Mouse (Mus musculus): ENCODE results near the gene Tdrkh. TPM values are rescaled to one million over a fixed set of nuclear protein-coding genes. Genes with fewer than 3 reads are reported as not detected.
A peak's percentile ranks its signal among the peaks of the same experiment; 100 is the strongest.

Gene Tdrkh
- polyA plus RNA-seq, 1 experiment from 2014 or later: 10.6 TPM

- H3K27me3 ChIP-seq (ENCODE audit: control insufficient read depth, insufficient read depth, low read length): no peaks in the 10 kb centered on the region
- peak overlapping the region; percentile 38; the same call in 1 of the 2 replicates for H3K4me2 ChIP-seq (replicated peaks; ENCODE audit: low read depth, low read length)
- no peaks in the 10 kb centered on the region for H3K9me3 ChIP-seq (ENCODE audit: control insufficient read depth, low read depth, low read length)
- H3K36me3 ChIP-seq (ENCODE audit: control insufficient read depth, insufficient read depth, low read length): no peaks in the 10 kb centered on the region
- H3K4me3 ChIP-seq (ENCODE audit: low read depth, low read length): no peak overlapping the region
- WGBS: 48% methylated on average over 10 of the region's 10 CpGs
- no peak overlapping the region for H3K9ac ChIP-seq (replicated peaks; ENCODE audit: low read depth, low read length)
- ATAC-seq (ENCODE audit: insufficient number of reproducible peaks, insufficient read depth, low FRiP score, low read depth): no peak
- 0 out of 2 replicates have a peak, but pooled peaks cover 3% of the 10 kb centered on the region for H3K4me1 ChIP-seq (ENCODE audit: control insufficient read depth, insufficient read depth, low read length)
- H3K27ac ChIP-seq (ENCODE audit: low read length): peak overlapping the region; percentile 33; the same call in 1 of the 2 replicates
These were observed 60.0 kb downstream of the Tdrkh start for GRCm38 (mm10) chr3:94473115-94473505.

DNA sequence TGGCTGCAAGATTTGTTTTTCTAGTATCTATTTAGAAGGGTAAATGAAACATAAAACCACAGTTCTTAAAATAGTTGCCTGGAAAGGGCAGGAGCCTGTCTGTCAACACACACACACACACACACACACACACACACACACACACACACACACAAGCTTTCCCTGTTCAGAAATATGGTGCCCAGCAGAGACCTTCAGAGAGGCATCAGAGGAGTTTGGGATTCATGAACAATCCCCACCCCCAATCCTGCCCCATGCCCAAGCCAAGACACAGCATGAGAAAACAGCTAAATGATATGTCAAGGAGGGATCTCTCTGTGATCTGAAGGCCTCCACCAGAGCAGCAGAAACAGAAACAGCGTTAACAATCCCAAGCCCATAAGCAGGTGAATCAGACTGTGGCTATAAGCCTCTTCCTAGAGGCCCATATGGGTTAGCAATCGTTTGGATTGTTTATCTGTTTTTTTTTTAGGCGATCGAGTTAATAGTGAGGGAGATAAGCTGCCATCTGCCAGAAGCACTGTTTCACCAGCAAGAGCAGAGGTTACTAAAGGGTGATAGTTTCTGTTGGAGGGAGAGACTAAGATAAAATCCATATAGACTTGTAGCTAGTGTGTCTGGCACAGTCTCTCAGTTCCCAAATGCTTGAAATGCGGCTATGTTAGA lies 60.6 kb downstream of the Tdrkh start:
- no peak overlapping the region for H3K4me2 ChIP-seq (replicated peaks; ENCODE audit: low read depth, low read length)
- no peak overlapping the region for H3K27ac ChIP-seq (ENCODE audit: low read length)
- H3K36me3 ChIP-seq (ENCODE audit: control insufficient read depth, insufficient read depth, low read length): no peaks in the 10 kb centered on the region
- no peak for ATAC-seq (ENCODE audit: insufficient number of reproducible peaks, insufficient read depth, low FRiP score, low read depth)
- H3K9ac ChIP-seq (replicated peaks; ENCODE audit: low read depth, low read length): no peak overlapping the region
- 0 out of 2 replicates have a peak, but pooled peaks cover 3% of the 10 kb centered on the region for H3K4me1 ChIP-seq (ENCODE audit: control insufficient read depth, insufficient read depth, low read length)
- 50% methylated on average over 5 of the region's 5 CpGs for WGBS
- no peak overlapping the region for H3K4me3 ChIP-seq (ENCODE audit: low read depth, low read length)
- no peaks in the 10 kb centered on the region for H3K9me3 ChIP-seq (ENCODE audit: control insufficient read depth, low read depth, low read length)
- H3K27me3 ChIP-seq (ENCODE audit: control insufficient read depth, insufficient read depth, low read length): no peaks in the 10 kb centered on the region

DNA sequence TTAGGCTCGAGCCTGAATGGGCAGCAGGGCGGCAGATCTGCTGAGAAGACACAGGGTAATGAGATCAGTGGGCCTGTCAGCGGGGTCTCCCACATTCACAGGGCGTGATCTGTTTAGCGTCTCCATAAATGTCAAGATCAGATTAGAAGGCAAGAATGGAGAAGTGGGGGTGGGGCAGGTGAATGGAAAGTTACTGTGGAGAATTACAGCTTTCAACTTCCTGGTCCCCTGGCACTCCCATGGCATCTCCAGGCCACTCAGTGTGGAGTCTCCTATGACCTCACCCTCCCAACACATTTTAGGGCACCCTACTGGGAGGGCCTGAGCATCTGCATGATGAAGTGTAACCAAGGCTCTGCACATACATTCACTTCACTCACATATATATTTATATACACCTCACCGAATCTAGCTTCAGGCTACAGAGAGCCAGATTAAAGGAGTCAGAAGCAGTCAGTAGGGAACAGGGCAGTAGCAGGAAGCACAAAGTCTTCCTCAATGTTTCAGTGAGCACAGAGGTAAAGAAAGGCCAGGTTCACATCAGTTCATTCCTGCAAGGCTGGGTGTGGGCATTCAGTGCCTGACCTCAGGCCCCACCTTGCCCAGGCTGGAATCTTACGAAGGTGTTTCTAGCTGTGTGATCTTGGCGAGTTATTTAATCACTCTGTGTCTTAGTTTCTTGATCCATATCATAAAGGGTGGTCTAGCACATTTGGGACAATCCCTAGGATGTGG lies 63.4 kb downstream of the Tdrkh start:
- peak; percentile 38; the same call in 1 of the 2 replicates for ATAC-seq (ENCODE audit: insufficient number of reproducible peaks, insufficient read depth, low FRiP score, low read depth)
- 0 out of 2 replicates have a peak, but pooled peaks cover 8% of the 10 kb centered on the region for H3K4me1 ChIP-seq (ENCODE audit: control insufficient read depth, insufficient read depth, low read length)
- peak overlapping the region; percentile 27; the same call in 1 of the 2 replicates for H3K27ac ChIP-seq (ENCODE audit: low read length)
- no peak overlapping the region for H3K9ac ChIP-seq (replicated peaks; ENCODE audit: low read depth, low read length)
- no peaks in the 10 kb centered on the region for H3K27me3 ChIP-seq (ENCODE audit: control insufficient read depth, insufficient read depth, low read length)
- no peak overlapping the region for H3K4me3 ChIP-seq (ENCODE audit: low read depth, low read length)
- H3K9me3 ChIP-seq (ENCODE audit: control insufficient read depth, low read depth, low read length): no peaks in the 10 kb centered on the region
- 40% methylated on average over 8 of the region's 8 CpGs for WGBS
- H3K36me3 ChIP-seq (ENCODE audit: control insufficient read depth, insufficient read depth, low read length): no peaks in the 10 kb centered on the region
- no peak overlapping the region for H3K4me2 ChIP-seq (replicated peaks; ENCODE audit: low read depth, low read length)

GRCm38 (mm10) chr3:94477444-94477843 lies 64.4 kb downstream of the Tdrkh start:
- no peak for ATAC-seq (ENCODE audit: insufficient number of reproducible peaks, insufficient read depth, low FRiP score, low read depth)
- Histone ChIP-seq H3K36me3 (ENCODE audit: control insufficient read depth, insufficient read depth, low read length) (no peaks in the 10 kb centered on the region), H3K9ac (replicated peaks; ENCODE audit: low read depth, low read length) (no peak overlapping the region), H3K27me3 (ENCODE audit: control insufficient read depth, insufficient read depth, low read length) (no peaks in the 10 kb centered on the region), H3K9me3 (ENCODE audit: control insufficient read depth, low read depth, low read length) (no peaks in the 10 kb centered on the region), H3K4me2 (replicated peaks; ENCODE audit: low read depth, low read length) (no peak overlapping the region), H3K27ac (ENCODE audit: low read length) (no peak overlapping the region), H3K4me1 (ENCODE audit: control insufficient read depth, insufficient read depth, low read length) (0 out of 2 replicates have a peak, but pooled peaks cover 8% of the 10 kb centered on the region), H3K4me3 (ENCODE audit: low read depth, low read length) (no peak overlapping the region)
- WGBS: 69% methylated on average over 4 of the region's 4 CpGs

DNA sequence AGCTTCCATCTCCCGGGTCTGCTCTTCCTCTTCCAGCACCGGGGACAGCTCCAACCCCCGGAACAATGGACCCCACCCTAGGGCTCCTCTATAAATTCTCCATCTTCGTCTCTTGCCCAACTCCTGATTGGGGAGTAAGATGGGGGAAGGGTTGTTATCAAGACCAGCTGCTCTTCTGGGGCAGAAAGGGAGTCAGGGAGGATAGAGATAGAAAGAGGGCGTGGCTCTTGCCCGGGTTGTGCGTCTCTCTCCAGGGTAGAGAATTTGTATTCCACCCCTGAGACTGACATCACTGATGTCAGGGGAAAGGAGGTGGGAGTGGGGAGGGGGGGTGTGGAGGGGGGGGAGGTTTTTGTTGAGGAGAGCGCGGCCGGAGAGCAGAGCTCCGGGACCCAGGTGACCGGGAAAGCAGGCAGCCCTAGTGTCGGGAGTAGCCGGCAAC lies 64.9 kb downstream of the Tdrkh start, which contains the start of gene Celf3:
Gene Celf3, plus strand, starts transcription at position 315 of the 442 bp plus-strand sequence.
- Histone ChIP-seq H3K4me2 (replicated peaks; ENCODE audit: low read depth, low read length) (no peak within 1 kb of the TSS), H3K9ac (replicated peaks; ENCODE audit: low read depth, low read length) (no peak within 1 kb of the TSS), H3K4me1 (ENCODE audit: control insufficient read depth, insufficient read depth, low read length) (0 out of 2 replicates have a peak, but pooled peaks cover 7% of the 10 kb centered on the region), H3K27ac (ENCODE audit: low read length) (no peak within 1 kb of the TSS), H3K4me3 (ENCODE audit: low read depth, low read length) (peak within 1 kb of the TSS; percentile 6; the same call in 1 of the 2 replicates), H3K36me3 (ENCODE audit: control insufficient read depth, insufficient read depth, low read length) (no peaks in the 10 kb centered on the region), H3K27me3 (ENCODE audit: control insufficient read depth, insufficient read depth, low read length) (no peaks in the 10 kb centered on the region), H3K9me3 (ENCODE audit: control insufficient read depth, low read depth, low read length) (no peaks in the 10 kb centered on the region)
- no peak for ATAC-seq (ENCODE audit: insufficient number of reproducible peaks, insufficient read depth, low FRiP score, low read depth)
- 2% methylated on average over 14 of the region's 14 CpGs for WGBS

DNA sequence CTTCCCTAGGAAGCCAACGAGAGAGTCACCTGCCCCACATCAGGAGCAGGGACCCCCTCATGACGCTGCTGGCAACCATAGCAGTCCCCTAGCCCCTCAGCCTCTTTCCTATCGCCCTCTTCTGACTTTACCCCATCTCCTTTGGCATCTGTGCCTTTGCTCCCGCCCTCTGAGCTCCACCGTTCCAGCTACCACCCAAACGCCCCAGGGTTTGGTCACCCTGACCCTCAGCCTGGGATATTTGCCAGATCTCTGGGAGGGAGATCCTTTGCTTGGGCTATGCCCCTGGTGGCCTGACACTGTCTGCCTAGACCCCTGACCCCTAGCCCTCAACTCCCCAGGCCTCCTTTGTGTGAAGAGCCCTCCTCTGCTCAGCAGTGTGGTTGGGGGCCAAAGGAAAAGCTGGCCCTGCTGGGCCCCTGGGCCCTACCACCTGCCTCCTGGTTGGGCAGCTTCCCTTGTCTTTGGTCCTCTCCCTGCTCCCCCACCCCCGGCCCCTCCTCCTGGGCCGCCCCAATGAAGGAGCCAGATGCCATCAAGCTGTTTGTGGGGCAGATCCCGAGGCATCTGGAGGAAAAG lies 65.6 kb downstream of the Tdrkh start:
- 16% methylated on average over 9 of the region's 9 CpGs for WGBS
- Histone ChIP-seq H3K27me3 (ENCODE audit: control insufficient read depth, insufficient read depth, low read length) (no peaks in the 10 kb centered on the region), H3K4me2 (replicated peaks; ENCODE audit: low read depth, low read length) (no peak overlapping the region)

GRCm38 (mm10) chr3:94479564-94479963 lies 66.5 kb downstream of the Tdrkh start:
- H3K4me3 ChIP-seq (ENCODE audit: low read depth, low read length): peak overlapping the region; percentile 16; the same call in 1 of the 2 replicates
- ATAC-seq (ENCODE audit: insufficient number of reproducible peaks, insufficient read depth, low FRiP score, low read depth): no peak

More for the DNA sequence above, 65.6 kb downstream of the Tdrkh start:
- H3K4me1 ChIP-seq (ENCODE audit: control insufficient read depth, insufficient read depth, low read length): 0 out of 2 replicates have a peak, but pooled peaks cover 5% of the 10 kb centered on the region
- ATAC-seq (ENCODE audit: insufficient number of reproducible peaks, insufficient read depth, low FRiP score, low read depth): no peak
- no peaks in the 10 kb centered on the region for H3K9me3 ChIP-seq (ENCODE audit: control insufficient read depth, low read depth, low read length)
- no peak overlapping the region for H3K27ac ChIP-seq (ENCODE audit: low read length)
- H3K9ac ChIP-seq (replicated peaks; ENCODE audit: low read depth, low read length): no peak overlapping the region
- H3K36me3 ChIP-seq (ENCODE audit: control insufficient read depth, insufficient read depth, low read length): no peaks in the 10 kb centered on the region
- H3K4me3 ChIP-seq (ENCODE audit: low read depth, low read length): peak overlapping the region; percentile 6; the same call in 1 of the 2 replicates

GRCm38 (mm10) chr3:94480291-94480884 lies 67.3 kb downstream of the Tdrkh start, which contains the start of gene Riiad1:
Riiad1 (minus strand) TSS chr3:94480341.
- peak within 1 kb of the TSS; percentile 16; the same call in 1 of the 2 replicates for H3K4me3 ChIP-seq (ENCODE audit: low read depth, low read length)
- H3K9me3 ChIP-seq (ENCODE audit: control insufficient read depth, low read depth, low read length): no peaks in the 10 kb centered on the region
- H3K4me2 ChIP-seq (replicated peaks; ENCODE audit: low read depth, low read length): peak within 1 kb of the TSS; percentile 32
- WGBS: 7% methylated on average over 16 of the region's 16 CpGs
- H3K9ac ChIP-seq (replicated peaks; ENCODE audit: low read depth, low read length): no peak within 1 kb of the TSS
- no peak for ATAC-seq (ENCODE audit: insufficient number of reproducible peaks, insufficient read depth, low FRiP score, low read depth)
- no peaks in the 10 kb centered on the region for H3K27me3 ChIP-seq (ENCODE audit: control insufficient read depth, insufficient read depth, low read length)
- H3K27ac ChIP-seq (ENCODE audit: low read length): no peak within 1 kb of the TSS
- 0 out of 2 replicates have a peak, but pooled peaks cover 5% of the 10 kb centered on the region for H3K4me1 ChIP-seq (ENCODE audit: control insufficient read depth, insufficient read depth, low read length)
- no peaks in the 10 kb centered on the region for H3K36me3 ChIP-seq (ENCODE audit: control insufficient read depth, insufficient read depth, low read length)

More at GRCm38 (mm10) chr3:94479564-94479963, 66.5 kb downstream of the Tdrkh start:
- H3K27ac ChIP-seq (ENCODE audit: low read length): no peak overlapping the region
- 2% methylated on average over 11 of the region's 11 CpGs for WGBS
- H3K9ac ChIP-seq (replicated peaks; ENCODE audit: low read depth, low read length): no peak overlapping the region
- H3K9me3 ChIP-seq (ENCODE audit: control insufficient read depth, low read depth, low read length): no peaks in the 10 kb centered on the region
- no peaks in the 10 kb centered on the region for H3K36me3 ChIP-seq (ENCODE audit: control insufficient read depth, insufficient read depth, low read length)
- H3K4me1 ChIP-seq (ENCODE audit: control insufficient read depth, insufficient read depth, low read length): 0 out of 2 replicates have a peak, but pooled peaks cover 5% of the 10 kb centered on the region
- H3K27me3 ChIP-seq (ENCODE audit: control insufficient read depth, insufficient read depth, low read length): no peaks in the 10 kb centered on the region
- H3K4me2 ChIP-seq (replicated peaks; ENCODE audit: low read depth, low read length): peak overlapping the region; percentile 32

All from stomach, embryonic 14.5 days (tissue).